Mouse (Mus musculus) stomach, embryonic 16.5 days (tissue): ENCODE results near the gene Adamts16. TPM values are rescaled to one million over a fixed set of nuclear protein-coding genes. Genes with fewer than 3 reads are reported as not detected.

Experiments
- ATAC-seq: fragments of 200-750 bp; cut with Nextera tagmentation; 2 replicates; pipeline ENCODE4 v1.8.0; 2017; ENCODE audit warnings: moderate number of reproducible peaks, moderate TSS enrichment; ENCODE audit not compliant: insufficient read depth, low FRiP score
- H3K27ac ChIP-seq: fragments of 300-500 bp; sonication (generic); 2 replicates; pipeline ENCODE4 v1.5.1; 2014; ENCODE audit warnings: low read length
- H3K27me3 ChIP-seq: fragments of 300-500 bp; sonication (generic); 2 replicates; pipeline ENCODE4 v1.6.1; 2014; ENCODE audit warnings: low read length, control low read depth, mixed read lengths; ENCODE audit not compliant: control insufficient read depth, insufficient read depth
- H3K36me3 ChIP-seq: fragments of 300-500 bp; sonication (generic); 2 replicates; pipeline ENCODE4 v1.6.1; 2014; ENCODE audit warnings: low read length; ENCODE audit not compliant: control insufficient read depth, insufficient read depth
- H3K4me1 ChIP-seq: fragments of 300-500 bp; sonication (generic); 2 replicates; pipeline ENCODE4 v1.6.1; 2014; ENCODE audit warnings: low read length, control low read depth, mixed read lengths; ENCODE audit not compliant: control insufficient read depth, insufficient read depth
- H3K4me2 ChIP-seq: fragments of 300-500 bp; sonication (generic); 2 replicates; pipeline ENCODE4 v1.6.1; 2014; ENCODE audit warnings: low read depth, low read length, mixed read lengths
- H3K4me3 ChIP-seq: fragments of 300-500 bp; sonication (generic); replicated peaks from 2 replicates; pipeline ENCODE4 v1.5.1; 2014; ENCODE audit warnings: mild to moderate bottlenecking, low read length
- H3K9ac ChIP-seq: fragments of 300-500 bp; sonication (generic); 2 replicates; pipeline ENCODE4 v1.6.1; 2014; ENCODE audit warnings: low read length
- H3K9me3 ChIP-seq: fragments of 300-500 bp; sonication (generic); replicated peaks from 2 replicates; pipeline ENCODE4 v1.6.1; 2016; ENCODE audit warnings: low read length, control low read depth; ENCODE audit not compliant: control insufficient read depth
- WGBS: fragments of 180-500 bp; shearing (Covaris S2); extraction: QIAGEN DNeasy Blood & Tissue Kit; methylation state at CpG from one replicate; pipeline ENCODE4 v1.1.7; 2014; 5-methylcytosine and 5-hydroxymethylcytosine counted together
- polyA plus RNA-seq: library from polyadenylated mRNA; unstranded; fragments of >200 nt; fragmentation: Nextera tagmentation; extraction: Ambion mirVana; gene quantifications from 2 replicates; pipeline ENCODE4 v1.2.1, GENCODE M21; 2015

Gene Adamts16
- polyA plus RNA-seq, 1 experiment from 2014 or later: 3.7 TPM

- H3K36me3 ChIP-seq: no peaks in the 10 kb centered on the region
- no peaks in the 10 kb centered on the region for H3K4me1 ChIP-seq
- no peaks in the 10 kb centered on the region for H3K9me3 ChIP-seq
- 24% methylated on average over 3 of the region's 3 CpGs for WGBS
- H3K27me3 ChIP-seq: no peaks in the 10 kb centered on the region
- H3K4me3 ChIP-seq: no peak overlapping the region
- no peak overlapping the region for H3K9ac ChIP-seq
- no peak overlapping the region for H3K4me2 ChIP-seq
- no peak for ATAC-seq
- H3K27ac ChIP-seq: no peak overlapping the region
Observed at GRCm38 (mm10) chr13:70814423-70814822, 27.2 kb downstream of the Adamts16 start.

GRCm38 (mm10) chr13:70805506-70805905 is 36.1 kb downstream of the Adamts16 start:
- Histone ChIP-seq H3K36me3 (no peaks in the 10 kb centered on the region), H3K4me2 (no peak overlapping the region), H3K27ac (no peak overlapping the region), H3K4me1 (no peaks in the 10 kb centered on the region), H3K9me3 (no peaks in the 10 kb centered on the region), H3K9ac (no peak overlapping the region), H3K27me3 (no peaks in the 10 kb centered on the region), H3K4me3 (no peak overlapping the region)
- ATAC-seq: no peak
- 91% methylated on average over 3 of the region's 3 CpGs for WGBS

DNA sequence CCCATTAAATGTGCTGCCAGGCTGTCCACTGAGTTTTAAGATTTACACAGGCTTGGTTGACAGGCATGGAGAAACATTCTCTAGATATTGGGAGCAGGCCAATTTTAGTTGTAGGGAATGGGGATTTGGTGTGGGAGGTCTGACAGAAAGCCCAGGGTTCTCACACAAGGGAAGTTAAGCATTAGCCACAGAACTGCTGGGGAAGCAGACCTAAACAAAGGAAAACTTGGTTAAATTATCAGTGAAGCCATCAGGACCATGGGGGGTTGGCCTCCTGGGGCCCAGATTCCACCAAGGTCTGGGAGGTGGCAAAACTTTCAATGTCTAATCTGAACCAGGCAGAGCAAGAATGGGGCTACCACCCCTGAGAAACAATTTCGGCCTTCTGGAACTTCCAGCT is 38.8 kb downstream of the Adamts16 start:
- H3K4me2 ChIP-seq: no peak overlapping the region
- WGBS: 81% methylated on average over 1 of the region's 1 CpGs
- no peak for ATAC-seq
- H3K9ac ChIP-seq: no peak overlapping the region
- no peaks in the 10 kb centered on the region for H3K4me1 ChIP-seq
- no peaks in the 10 kb centered on the region for H3K36me3 ChIP-seq
- H3K9me3 ChIP-seq: no peaks in the 10 kb centered on the region
- H3K27me3 ChIP-seq: no peaks in the 10 kb centered on the region
- no peak overlapping the region for H3K4me3 ChIP-seq
- no peak overlapping the region for H3K27ac ChIP-seq

DNA sequence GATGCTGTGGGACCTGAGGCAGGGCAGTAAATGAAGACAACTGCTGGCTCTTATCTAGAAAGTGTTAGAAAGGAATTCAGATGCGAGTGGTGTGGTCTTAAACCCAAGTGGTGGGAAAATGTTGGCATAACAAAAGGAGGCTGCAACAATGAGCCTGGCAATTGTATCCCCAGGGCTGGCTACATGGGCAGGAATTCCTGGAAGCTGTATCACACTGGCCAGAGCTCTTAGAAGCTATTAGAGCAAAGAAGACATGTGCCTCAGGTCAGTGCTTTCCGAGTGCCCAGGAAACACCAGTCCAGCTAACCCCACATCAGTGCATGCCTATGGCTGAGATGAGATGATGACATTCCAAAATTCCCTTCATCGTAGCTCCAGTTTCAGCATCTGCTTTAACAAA is 42.3 kb downstream of the Adamts16 start:
- H3K9ac ChIP-seq: no peak overlapping the region
- ATAC-seq: no peak
- no peak overlapping the region for H3K4me3 ChIP-seq
- H3K36me3 ChIP-seq: no peaks in the 10 kb centered on the region
- no peak overlapping the region for H3K27ac ChIP-seq
- no peaks in the 10 kb centered on the region for H3K9me3 ChIP-seq
- H3K4me2 ChIP-seq: no peak overlapping the region
- H3K27me3 ChIP-seq: no peaks in the 10 kb centered on the region
- H3K4me1 ChIP-seq: no peaks in the 10 kb centered on the region
- WGBS: 86% methylated on average over 3 of the region's 3 CpGs

DNA sequence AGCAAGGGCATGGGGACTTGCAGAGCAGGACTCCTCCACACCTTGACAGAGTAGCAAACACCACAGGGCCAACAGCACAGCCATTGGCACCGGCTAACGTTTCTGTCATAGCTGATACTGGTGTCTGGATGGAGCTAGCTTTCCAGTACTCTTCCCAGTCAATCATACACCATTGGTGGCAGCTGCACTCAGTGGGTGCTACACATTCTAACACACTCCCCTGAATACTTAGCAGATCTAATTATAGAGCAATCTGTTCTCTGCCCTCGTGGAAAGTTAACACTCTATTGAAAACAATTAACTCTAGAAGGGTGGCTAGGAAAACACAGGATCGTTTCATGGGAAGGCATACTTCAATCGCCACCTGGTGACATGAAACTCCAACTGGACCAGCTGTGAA is 43.2 kb downstream of the Adamts16 start:
- Histone ChIP-seq H3K27me3 (no peaks in the 10 kb centered on the region), H3K27ac (no peak overlapping the region), H3K9me3 (no peaks in the 10 kb centered on the region), H3K9ac (no peak overlapping the region), H3K4me3 (no peak overlapping the region), H3K4me2 (no peak overlapping the region), H3K4me1 (no peaks in the 10 kb centered on the region), H3K36me3 (no peaks in the 10 kb centered on the region)
- WGBS: 66% methylated on average over 5 of the region's 5 CpGs
- ATAC-seq: no peak

- Histone ChIP-seq H3K9me3 (no peaks in the 10 kb centered on the region), H3K27ac (peak overlapping the region; percentile 26; the same call in 1 of the 2 replicates), H3K4me1 (no peaks in the 10 kb centered on the region), H3K27me3 (no peaks in the 10 kb centered on the region), H3K4me3 (no peak overlapping the region), H3K9ac (no peak overlapping the region), H3K4me2 (no peak overlapping the region), H3K36me3 (no peaks in the 10 kb centered on the region)
- 24% methylated on average over 8 of the region's 8 CpGs for WGBS
- peak; percentile 84 for ATAC-seq
Observed at GRCm38 (mm10) chr13:70794074-70794572, 47.5 kb downstream of the Adamts16 start.

DNA sequence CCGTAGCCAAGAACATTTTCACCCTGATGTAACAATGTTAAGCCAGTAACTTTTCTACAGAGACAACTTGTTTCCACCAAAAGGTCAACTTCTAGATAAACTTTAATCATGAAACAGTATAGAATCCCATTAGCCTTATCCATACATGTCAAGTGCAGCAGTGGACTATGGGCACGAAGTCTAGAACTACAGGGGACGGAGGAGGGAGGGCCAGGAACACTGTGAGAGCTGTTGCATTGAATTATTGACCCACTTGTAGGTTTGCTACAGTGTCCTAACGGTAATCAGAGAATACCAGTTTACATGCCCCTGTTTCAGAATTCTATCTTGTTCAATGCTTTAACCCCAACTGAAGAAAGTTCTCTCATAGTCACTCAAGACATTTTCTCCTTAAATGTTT is 48.0 kb downstream of the Adamts16 start:
- WGBS: 42% methylated on average over 4 of the region's 4 CpGs
- Histone ChIP-seq H3K36me3 (no peaks in the 10 kb centered on the region), H3K4me1 (no peaks in the 10 kb centered on the region), H3K4me3 (no peak overlapping the region), H3K4me2 (no peak overlapping the region), H3K9me3 (no peaks in the 10 kb centered on the region), H3K9ac (no peak overlapping the region), H3K27ac (no peak overlapping the region), H3K27me3 (no peaks in the 10 kb centered on the region)
- ATAC-seq: peak; percentile 28; the same call in 1 of the 2 replicates

DNA sequence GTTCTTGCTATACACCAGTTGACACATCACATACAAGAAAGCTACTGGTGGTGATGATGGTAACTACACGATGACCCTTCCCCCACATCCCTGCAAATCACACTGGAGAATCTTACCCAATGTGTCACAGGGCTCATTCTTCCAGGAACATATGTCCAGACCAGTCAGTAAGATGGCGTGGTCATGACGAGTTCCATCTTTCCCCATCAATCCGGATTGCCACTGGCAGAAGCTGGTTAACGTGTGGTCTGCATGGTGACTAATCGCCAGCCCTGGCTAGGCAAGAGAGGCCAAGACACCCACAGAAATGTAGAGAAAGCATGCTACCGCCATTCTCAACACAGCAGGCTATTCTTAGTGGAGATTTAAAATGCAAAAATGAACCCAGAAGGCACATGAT is 48.7 kb downstream of the Adamts16 start:
- ATAC-seq: no peak
- H3K27ac ChIP-seq: no peak overlapping the region
- no peaks in the 10 kb centered on the region for H3K27me3 ChIP-seq
- no peak overlapping the region for H3K4me3 ChIP-seq
- no peaks in the 10 kb centered on the region for H3K36me3 ChIP-seq
- H3K9me3 ChIP-seq: no peaks in the 10 kb centered on the region
- 83% methylated on average over 7 of the region's 7 CpGs for WGBS
- no peak overlapping the region for H3K9ac ChIP-seq
- H3K4me2 ChIP-seq: no peak overlapping the region
- no peaks in the 10 kb centered on the region for H3K4me1 ChIP-seq

GRCm38 (mm10) chr13:70789806-70790205 is 51.8 kb downstream of the Adamts16 start:
- no peaks in the 10 kb centered on the region for H3K27me3 ChIP-seq
- no peak overlapping the region for H3K4me2 ChIP-seq
- no peaks in the 10 kb centered on the region for H3K36me3 ChIP-seq
- no peak overlapping the region for H3K27ac ChIP-seq
- 52% methylated on average over 1 of the region's 1 CpGs for WGBS
- no peak overlapping the region for H3K4me3 ChIP-seq
- ATAC-seq: no peak
- H3K9me3 ChIP-seq: no peaks in the 10 kb centered on the region
- no peaks in the 10 kb centered on the region for H3K4me1 ChIP-seq
- no peak overlapping the region for H3K9ac ChIP-seq

DNA sequence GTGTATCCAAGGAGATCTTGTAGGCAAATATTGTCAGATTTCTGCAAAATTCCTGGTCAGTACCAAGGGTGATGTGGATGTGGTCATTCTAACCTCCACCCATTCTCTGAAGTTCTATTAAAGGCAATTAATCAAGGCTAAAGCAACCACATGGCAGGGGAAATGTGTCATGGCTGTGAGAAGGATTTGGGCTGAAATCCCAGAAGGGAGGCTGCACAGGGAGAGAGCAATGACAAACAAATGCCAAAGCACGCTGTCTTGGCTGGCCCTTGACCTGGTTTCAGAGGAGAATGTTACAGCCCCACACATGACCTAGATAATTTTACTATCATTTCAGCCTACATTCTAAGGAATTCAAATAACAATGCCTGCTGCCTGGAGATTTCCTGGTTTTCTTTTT is 52.6 kb downstream of the Adamts16 start:
- H3K4me2 ChIP-seq: no peak overlapping the region
- H3K27me3 ChIP-seq: no peaks in the 10 kb centered on the region
- no peak overlapping the region for H3K9ac ChIP-seq
- H3K36me3 ChIP-seq: no peaks in the 10 kb centered on the region
- ATAC-seq: no peak
- H3K27ac ChIP-seq: no peak overlapping the region
- 45% methylated on average over 1 of the region's 1 CpGs for WGBS
- H3K4me3 ChIP-seq: no peak overlapping the region
- H3K4me1 ChIP-seq: no peaks in the 10 kb centered on the region
- no peaks in the 10 kb centered on the region for H3K9me3 ChIP-seq
